Comparison of ENCODE assay signal across 8 mouse cellular contexts in genomic region chr10:13682565-13682964, GRCm38 (mm10).
DNase-seq lines count a peak whose midpoint lies in the region; ATAC-seq lines count a peak whose summit lies in the region.

No protein-coding gene starts in this region.

- H3K4me3 ChIP-seq in hindbrain, embryonic 11.5 days (ENCODE audit: low read depth, low read length): no peak overlapping the region
- no peak overlapping the region for H3K4me3 ChIP-seq in hindbrain, embryonic 13.5 days

- no peaks in the 10 kb centered on the region for H3K9me3 ChIP-seq in hindbrain, embryonic 11.5 days (ENCODE audit: control insufficient read depth, low read length)
- no peaks in the 10 kb centered on the region for H3K9me3 ChIP-seq in hindbrain, embryonic 13.5 days

- H3K36me3 ChIP-seq in hindbrain, embryonic 11.5 days (ENCODE audit: control insufficient read depth, insufficient read depth, low read length): no peaks in the 10 kb centered on the region
- peaks cover 4% of the 10 kb centered on the region for H3K36me3 ChIP-seq in hindbrain, embryonic 13.5 days

- 70% methylated on average over 3 of the region's 3 CpGs for WGBS in hindbrain, embryonic 11.5 days
- 63% methylated on average over 3 of the region's 3 CpGs for WGBS in hindbrain, embryonic 13.5 days

- H3K4me2 ChIP-seq in hindbrain, embryonic 11.5 days (replicated peaks; ENCODE audit: low read depth, low read length): no peak overlapping the region
- H3K4me2 ChIP-seq in hindbrain, embryonic 13.5 days: no peak overlapping the region

- H3K4me1 ChIP-seq in hindbrain, embryonic 11.5 days (replicated peaks; ENCODE audit: control insufficient read depth, insufficient read depth, low read length): no peaks in the 10 kb centered on the region
- H3K4me1 ChIP-seq in hindbrain, embryonic 13.5 days (replicated peaks): peaks cover 6% of the 10 kb centered on the region; the same call in 1 of the 2 replicates

- H3K9ac ChIP-seq in hindbrain, embryonic 11.5 days (ENCODE audit: low read depth, low read length): no peak overlapping the region
- no peak overlapping the region for H3K9ac ChIP-seq in hindbrain, embryonic 13.5 days

- intact Hi-C loops in heart, postnatal 14 days (cut with DNase I): no loop called here

- H3K27ac ChIP-seq in hindbrain, embryonic 11.5 days (ENCODE audit: low read depth, low read length): no peak overlapping the region
- no peak overlapping the region for H3K27ac ChIP-seq in hindbrain, embryonic 13.5 days

- DNase-seq in hindbrain, embryonic 11.5 days (ENCODE audit: low spot score): peak; percentile 9
- DNase-seq in 3T3-L1 (ENCODE audit: low read depth, low spot score) (peak; percentile 34), ZHBTc4 (ENCODE audit: low read depth, low spot score) (peak; percentile 34)
- peak; percentile 9 to 32 for DNase-seq in heart, postnatal 14 days
- peak; percentile 49 for DNase-seq in retina, embryonic 14.5 days (ENCODE audit: low spot score)
- no peak for DNase-seq in left cerebral cortex, adult 8-10 months (ENCODE audit: low spot score in 2 of 2)
- DNase-seq in urinary bladder, postnatal 36 days (ENCODE audit: low spot score in 2 of 2): no peak

- H3K27me3 ChIP-seq in hindbrain, embryonic 11.5 days (ENCODE audit: control insufficient read depth, insufficient read depth, low read length): no peaks in the 10 kb centered on the region
- H3K27me3 ChIP-seq in hindbrain, embryonic 13.5 days: no peaks in the 10 kb centered on the region

- ATAC-seq in hindbrain, embryonic 11.5 days (ENCODE audit: low FRiP score): no peak
- no peak for ATAC-seq in hindbrain, embryonic 13.5 days (ENCODE audit: low FRiP score)

Comparison
In these comparisons a context has a peak if more than half of its experiments do, and no peak if none do; other contexts are left out.
1. DNase-seq: peak in hindbrain, embryonic 11.5 days (single experiment), 3T3-L1 (single experiment), ZHBTc4 (single experiment), heart, postnatal 14 days (2 of 2) and retina, embryonic 14.5 days (single experiment); none in left cerebral cortex, adult 8-10 months (0 of 2) and urinary bladder, postnatal 36 days (0 of 2).